Comparison of ENCODE assay signal across 15 mouse cellular contexts in the genomic region with DNA sequence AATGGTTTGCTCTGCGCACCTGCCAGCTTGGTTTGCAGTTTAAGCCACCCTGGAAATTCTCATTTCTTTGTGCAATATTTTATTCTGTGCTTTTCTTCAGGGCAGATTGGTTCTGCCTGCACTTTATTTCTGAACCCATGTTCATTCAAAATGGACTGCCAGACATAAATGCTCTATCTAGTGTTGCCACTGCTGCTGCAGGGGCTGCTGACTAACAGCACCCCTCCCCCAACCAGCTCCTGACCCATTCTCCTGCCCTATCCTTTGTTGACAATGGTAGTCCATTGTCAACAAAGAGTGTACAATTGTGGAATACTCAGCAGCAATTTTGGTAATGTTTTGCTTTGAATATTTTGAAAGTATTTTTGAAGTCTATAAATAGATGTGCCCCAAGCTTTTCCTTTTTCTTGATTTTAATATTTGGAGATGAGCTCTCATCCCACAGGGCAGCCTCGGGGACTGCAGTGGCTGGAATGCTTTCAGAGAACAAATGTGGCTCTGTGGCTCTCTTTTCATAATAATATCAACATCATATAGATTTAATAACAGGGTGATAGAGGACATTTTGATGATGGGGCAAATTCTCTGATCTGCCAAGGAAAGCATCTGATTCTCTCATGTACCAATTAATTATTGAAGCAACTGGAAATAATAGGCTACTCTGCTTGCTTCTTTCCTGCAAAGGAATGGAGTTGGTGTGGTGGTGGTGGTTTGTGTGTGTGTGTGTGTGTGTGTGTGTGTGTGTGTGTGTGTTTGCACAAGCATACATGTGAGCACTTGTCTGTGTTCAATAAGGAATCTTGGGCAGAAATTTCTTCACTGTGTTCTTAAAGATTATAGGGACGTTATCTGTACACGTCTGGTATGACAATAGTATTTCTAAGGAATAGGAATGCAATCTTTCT.
DNase-seq lines count a peak whose midpoint lies in the region; ATAC-seq and TF ChIP-seq lines count a peak whose summit lies in the region.
"Had no signal": no experiment of that assay in that cellular context is flagged by ENCODE, and none has a peak within 500 bp of the region (broad histone marks: within the 10 kb centered on the region; RNA-seq: fewer than 3 reads in every experiment).

No protein-coding gene starts in this region.

- H3K9me3 ChIP-seq in forebrain, embryonic 13.5 days (replicated peaks), result no peaks in the 10 kb centered on the region
- H3K9me3 ChIP-seq in hindbrain, embryonic 16.5 days (ENCODE audit: control insufficient read depth, low read length), result no peaks in the 10 kb centered on the region
- no peaks in the 10 kb centered on the region for H3K9me3 ChIP-seq in neural tube, embryonic 13.5 days
- H3K9me3 ChIP-seq: liver, embryonic 12.5 days had no signal

- no peak overlapping the region for H3K9ac ChIP-seq in forebrain, embryonic 13.5 days
- no peak overlapping the region; the same call in 1 of the 2 replicates for H3K9ac ChIP-seq in hindbrain, embryonic 16.5 days (ENCODE audit: low read depth, low read length)
- H3K9ac ChIP-seq in neural tube, embryonic 13.5 days, result peak overlapping the region; percentile 60
- H3K9ac ChIP-seq: liver, embryonic 12.5 days had no signal

- H3K4me3 ChIP-seq in left cerebral cortex, adult 2 months, result no peak overlapping the region
- H3K4me3 ChIP-seq in forebrain, embryonic 13.5 days, result no peak overlapping the region
- H3K4me3 ChIP-seq in hindbrain, embryonic 16.5 days (ENCODE audit: low read length), result no peak overlapping the region
- H3K4me3 ChIP-seq in neural tube, embryonic 13.5 days, result no peak overlapping the region
- H3K4me3 ChIP-seq: liver, embryonic 12.5 days had no signal

- peak; percentile 60 for ATAC-seq in forebrain, embryonic 13.5 days
- ATAC-seq in hindbrain, embryonic 16.5 days, result peak; percentile 83
- ATAC-seq in neural tube, embryonic 13.5 days (ENCODE audit: low read depth), result peak; percentile 86
- ATAC-seq: liver, embryonic 12.5 days had no signal

- intact Hi-C loops in left cerebral cortex, adult 2 months (cut with DNase I), result loop anchor here (5.0 kb wide), 5 partner anchors 118 to 1003 kb away; no protein-coding TSS in a partner anchor

- H3K27ac ChIP-seq in left cerebral cortex, adult 2 months, result peak overlapping the region; percentile 21; the same call in 1 of the 2 replicates
- H3K27ac ChIP-seq in forebrain, embryonic 13.5 days, result peak overlapping the region; percentile 84
- H3K27ac ChIP-seq in hindbrain, embryonic 16.5 days (ENCODE audit: low read depth, low read length), result peak overlapping the region; percentile 84
- peak overlapping the region; percentile 92 for H3K27ac ChIP-seq in neural tube, embryonic 13.5 days (replicated peaks)
- H3K27ac ChIP-seq: liver, embryonic 12.5 days had no signal

- peak overlapping the region; percentile 14 for H3K4me2 ChIP-seq in forebrain, embryonic 13.5 days
- peak overlapping the region; percentile 39 for H3K4me2 ChIP-seq in hindbrain, embryonic 16.5 days (ENCODE audit: low read length)
- peak overlapping the region; percentile 31 for H3K4me2 ChIP-seq in neural tube, embryonic 13.5 days
- H3K4me2 ChIP-seq: liver, embryonic 12.5 days had no signal

- no peaks in the 10 kb centered on the region for H3K36me3 ChIP-seq in forebrain, embryonic 13.5 days (ENCODE audit: poor library complexity, severe bottlenecking)
- H3K36me3 ChIP-seq in hindbrain, embryonic 16.5 days (ENCODE audit: control insufficient read depth, insufficient read depth, low read length), result no peaks in the 10 kb centered on the region
- no peaks in the 10 kb centered on the region for H3K36me3 ChIP-seq in neural tube, embryonic 13.5 days
- H3K36me3 ChIP-seq: liver, embryonic 12.5 days had no signal

- TF ChIP-seq CTCF in left cerebral cortex, adult 2 months (IDR thresholded peaks at IDR 0.05), result no peak

- peaks cover 11% of the 10 kb centered on the region for H3K4me1 ChIP-seq in forebrain, embryonic 13.5 days
- H3K4me1 ChIP-seq in hindbrain, embryonic 16.5 days (ENCODE audit: control insufficient read depth, insufficient read depth, low read depth, low read length), result no peaks in the 10 kb centered on the region
- peaks cover 13% of the 10 kb centered on the region for H3K4me1 ChIP-seq in neural tube, embryonic 13.5 days (replicated peaks)
- H3K4me1 ChIP-seq: liver, embryonic 12.5 days had no signal

- no peak for DNase-seq in left cerebral cortex, adult 2 months (ENCODE audit: extremely low spot score in 1 of 2, low spot score in 2 of 2)
- no peak for DNase-seq in left cerebral cortex, adult 9 months (ENCODE audit: low spot score in 2 of 2)
- DNase-seq in spleen, postnatal 14 days (ENCODE audit: low spot score in 2 of 2), result no peak
- no peak for DNase-seq in urinary bladder, postnatal 4 days (ENCODE audit: low spot score in 2 of 2)
- no peak for DNase-seq in adrenal gland, postnatal 36 days
- DNase-seq: B cell, adult 2 months; cerebellum, adult 9-10 months; kidney, adult 11 months; kidney, postnatal 4 days; lung, postnatal 4 days; thymus, postnatal 4 days had no signal

- H3K27me3 ChIP-seq in forebrain, embryonic 13.5 days, result no peaks in the 10 kb centered on the region
- H3K27me3 ChIP-seq in hindbrain, embryonic 16.5 days (replicated peaks; ENCODE audit: control insufficient read depth, insufficient read depth, low read length), result no peaks in the 10 kb centered on the region
- H3K27me3 ChIP-seq in neural tube, embryonic 13.5 days, result no peaks in the 10 kb centered on the region
- H3K27me3 ChIP-seq: liver, embryonic 12.5 days had no signal

- WGBS in forebrain, embryonic 13.5 days, result 66% methylated on average over 4 of the region's 4 CpGs
- WGBS in hindbrain, embryonic 16.5 days, result 36% methylated on average over 4 of the region's 4 CpGs
- WGBS in neural tube, embryonic 13.5 days, result 58% methylated on average over 4 of the region's 4 CpGs

Comparison
In these comparisons a context has a peak if more than half of its experiments do, and no peak if none do; other contexts are left out.
1. H3K27ac ChIP-seq: peak in every context shown above with its lines; median percentile 92 in neural tube, embryonic 13.5 days; 84 in forebrain, embryonic 13.5 days; 84 in hindbrain, embryonic 16.5 days; 21 in left cerebral cortex, adult 2 months.